Mouse (Mus musculus): ENCODE data around the gene Fgf3.

DNA sequence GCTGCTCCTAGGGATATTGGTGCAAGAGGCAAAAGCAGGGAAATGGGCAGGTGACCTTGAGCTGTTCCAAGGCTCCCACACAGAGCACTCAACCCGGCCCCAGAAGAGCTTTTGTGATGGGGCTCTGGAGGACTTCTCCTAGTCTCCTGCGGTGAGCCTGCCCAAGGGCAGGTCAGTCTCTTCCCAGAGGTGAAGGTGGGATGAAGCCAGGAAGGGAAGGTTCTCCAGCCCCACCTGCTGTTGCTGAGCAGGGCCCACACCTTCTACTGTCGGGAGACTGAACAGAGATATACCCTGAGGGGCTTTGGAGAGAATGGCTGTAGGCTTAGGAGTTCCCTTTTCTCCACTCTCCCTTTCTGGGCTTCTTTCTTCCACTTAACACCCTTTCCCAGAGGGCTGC is 13.4 kb downstream of the Fgf3 start:
- TF ChIP-seq GATA1 (IDR thresholded peaks at IDR 0.05; ENCODE audit: borderline replicate concordance, low read length) (no peak), FLI1 (IDR thresholded peaks at IDR 0.05; ENCODE audit: low read length) (no peak)

All from megakaryocyte, embryonic 14.5 days (primary cell).